Mouse (Mus musculus): ENCODE measurements around the gene Hoxb7. TPM values are rescaled to one million over a fixed set of nuclear protein-coding genes. Genes with fewer than 3 reads are reported as not detected.

Hoxb7 gene
- polyA plus RNA-seq, 1 experiment from 2014 or later: not detected

DNA sequence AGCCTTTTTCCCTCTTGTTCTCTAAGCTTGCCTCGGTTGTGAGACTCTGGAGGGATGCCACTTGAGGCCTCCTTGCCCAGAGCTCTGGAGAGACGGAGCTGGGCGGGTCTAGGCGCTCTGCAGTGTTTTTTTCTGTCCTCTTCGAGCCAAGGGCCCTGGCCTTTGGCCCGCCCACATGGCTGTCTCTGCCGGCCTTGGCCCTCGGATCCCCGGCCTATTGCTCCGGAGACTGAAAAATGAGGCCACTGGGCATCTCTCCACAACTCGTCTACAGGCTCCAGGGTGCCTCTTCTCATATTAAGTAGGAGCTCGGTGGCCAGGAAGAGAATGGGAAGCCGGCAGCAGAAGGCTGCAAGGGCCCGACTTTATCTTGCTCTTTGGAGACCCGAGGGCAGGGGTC, 15.4 kb downstream of the Hoxb7 start:
- H3K27me3 ChIP-seq (ENCODE audit: control insufficient read depth, insufficient read depth, low read length): peaks cover 100% of the 10 kb centered on the region
- H3K4me2 ChIP-seq (ENCODE audit: low read depth, low read length, severe bottlenecking): no peak overlapping the region
- no peak overlapping the region for H3K9ac ChIP-seq (ENCODE audit: low read length)
- no peak overlapping the region for H3K4me3 ChIP-seq (ENCODE audit: low read depth, low read length)
- no peaks in the 10 kb centered on the region for H3K36me3 ChIP-seq (ENCODE audit: control insufficient read depth, insufficient read depth, low read length)
- H3K4me1 ChIP-seq (replicated peaks; ENCODE audit: control insufficient read depth, insufficient read depth, low read length): peaks cover 3% of the 10 kb centered on the region; the same call in 1 of the 2 replicates
- DNase-seq (ENCODE audit: low spot score): no peak
- no peaks in the 10 kb centered on the region for H3K9me3 ChIP-seq (ENCODE audit: control insufficient read depth, low read length)
- H3K27ac ChIP-seq (ENCODE audit: low read depth, low read length): no peak overlapping the region
- WGBS: 2% methylated on average over 15 of the region's 15 CpGs
- ATAC-seq (replicated peaks; ENCODE audit: low FRiP score): no peak

- H3K36me3 ChIP-seq (ENCODE audit: control insufficient read depth, insufficient read depth, low read length): no peaks in the 10 kb centered on the region
- no peak overlapping the region for H3K4me2 ChIP-seq (ENCODE audit: low read depth, low read length, severe bottlenecking)
- peaks cover 100% of the 10 kb centered on the region for H3K27me3 ChIP-seq (ENCODE audit: control insufficient read depth, insufficient read depth, low read length)
- H3K4me3 ChIP-seq (ENCODE audit: low read depth, low read length): no peak overlapping the region
- WGBS: 3% methylated on average over 23 of the region's 23 CpGs
- no peaks in the 10 kb centered on the region for H3K9me3 ChIP-seq (ENCODE audit: control insufficient read depth, low read length)
- H3K4me1 ChIP-seq (replicated peaks; ENCODE audit: control insufficient read depth, insufficient read depth, low read length): peaks cover 3% of the 10 kb centered on the region; the same call in 1 of the 2 replicates
- DNase-seq (ENCODE audit: low spot score) (no peak), ATAC-seq (replicated peaks; ENCODE audit: low FRiP score) (no peak)
- H3K9ac ChIP-seq (ENCODE audit: low read length): no peak overlapping the region
- H3K27ac ChIP-seq (ENCODE audit: low read depth, low read length): no peak overlapping the region
Measured at GRCm38 (mm10) chr11:96302381-96303150, 16.1 kb downstream of the Hoxb7 start.

GRCm38 (mm10) chr11:96303151-96304099, 17.0 kb downstream of the Hoxb7 start, which contains the start of gene Hoxb5:
Gene Hoxb5, plus strand, starts transcription at chr11:96303336.
- Histone ChIP-seq H3K27me3 (ENCODE audit: control insufficient read depth, insufficient read depth, low read length) (peaks cover 100% of the 10 kb centered on the region), H3K4me1 (replicated peaks; ENCODE audit: control insufficient read depth, insufficient read depth, low read length) (peaks cover 3% of the 10 kb centered on the region; the same call in 1 of the 2 replicates), H3K9ac (ENCODE audit: low read length) (no peak within 1 kb of the TSS), H3K4me3 (ENCODE audit: low read depth, low read length) (no peak within 1 kb of the TSS), H3K27ac (ENCODE audit: low read depth, low read length) (no peak within 1 kb of the TSS), H3K4me2 (ENCODE audit: low read depth, low read length, severe bottlenecking) (0 out of 2 replicates have a peak within 1 kb of the TSS, but pooled peaks have one; percentile 8), H3K36me3 (ENCODE audit: control insufficient read depth, insufficient read depth, low read length) (no peaks in the 10 kb centered on the region), H3K9me3 (ENCODE audit: control insufficient read depth, low read length) (no peaks in the 10 kb centered on the region)
- ATAC-seq (replicated peaks; ENCODE audit: low FRiP score) (no peak), DNase-seq (ENCODE audit: low spot score) (peak; percentile 92)
- under 1% methylated on average over 69 of the region's 69 CpGs for WGBS

GRCm38 (mm10) chr11:96304381-96305195, 18.2 kb downstream of the Hoxb7 start:
- no peak overlapping the region for H3K4me2 ChIP-seq (ENCODE audit: low read depth, low read length, severe bottlenecking)
- H3K27me3 ChIP-seq (ENCODE audit: control insufficient read depth, insufficient read depth, low read length): peaks cover 100% of the 10 kb centered on the region
- no peaks in the 10 kb centered on the region for H3K9me3 ChIP-seq (ENCODE audit: control insufficient read depth, low read length)

DNA sequence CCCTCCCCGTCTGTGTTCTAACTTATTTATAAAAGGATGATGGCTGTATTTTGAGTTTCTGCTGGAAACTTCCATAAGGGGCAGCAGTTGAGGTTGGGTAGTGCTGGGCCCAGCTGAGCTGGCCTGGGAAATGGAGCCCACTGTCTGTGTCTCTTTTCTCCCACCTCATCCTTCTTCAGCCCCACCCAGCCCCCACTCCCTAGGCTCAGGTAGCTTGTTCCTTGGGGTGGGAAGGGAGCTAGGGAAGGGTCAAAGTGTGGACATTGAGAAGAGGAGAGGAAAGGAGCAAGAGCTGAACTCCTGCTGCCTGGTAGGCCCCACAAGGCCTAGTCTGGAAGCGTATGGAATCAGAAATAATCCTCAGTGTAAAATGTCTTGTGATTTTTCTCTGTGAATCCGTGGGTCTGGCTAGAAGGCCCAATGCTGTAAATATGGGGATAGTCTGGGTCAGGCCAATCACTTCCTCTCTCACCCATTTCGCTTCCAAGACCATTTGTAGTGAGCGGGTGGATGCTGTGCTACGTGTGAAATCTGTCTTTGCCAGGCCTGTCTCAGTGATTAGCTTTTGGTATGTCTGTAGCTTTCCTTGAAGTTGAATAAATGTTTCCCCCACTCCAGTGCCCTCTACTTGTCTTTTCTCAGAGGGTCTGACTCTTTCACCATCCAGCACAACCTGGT, 19.2 kb downstream of the Hoxb7 start:
- Histone ChIP-seq H3K36me3 (ENCODE audit: control insufficient read depth, insufficient read depth, low read length) (no peaks in the 10 kb centered on the region), H3K4me3 (ENCODE audit: low read depth, low read length) (no peak overlapping the region), H3K4me2 (ENCODE audit: low read depth, low read length, severe bottlenecking) (no peak overlapping the region), H3K4me1 (replicated peaks; ENCODE audit: control insufficient read depth, insufficient read depth, low read length) (peaks cover 3% of the 10 kb centered on the region; the same call in 1 of the 2 replicates), H3K27me3 (ENCODE audit: control insufficient read depth, insufficient read depth, low read length) (peaks cover 100% of the 10 kb centered on the region), H3K27ac (ENCODE audit: low read depth, low read length) (no peak overlapping the region), H3K9me3 (ENCODE audit: control insufficient read depth, low read length) (no peaks in the 10 kb centered on the region), H3K9ac (ENCODE audit: low read length) (no peak overlapping the region)
- DNase-seq (ENCODE audit: low spot score) (no peak), ATAC-seq (replicated peaks; ENCODE audit: low FRiP score) (no peak)
- 10% methylated on average over 6 of the region's 6 CpGs for WGBS

More at GRCm38 (mm10) chr11:96304381-96305195, 18.2 kb downstream of the Hoxb7 start:
- ATAC-seq (replicated peaks; ENCODE audit: low FRiP score): no peak
- Histone ChIP-seq H3K36me3 (ENCODE audit: control insufficient read depth, insufficient read depth, low read length) (no peaks in the 10 kb centered on the region), H3K4me3 (ENCODE audit: low read depth, low read length) (no peak overlapping the region), H3K9ac (ENCODE audit: low read length) (no peak overlapping the region), H3K27ac (ENCODE audit: low read depth, low read length) (no peak overlapping the region), H3K4me1 (replicated peaks; ENCODE audit: control insufficient read depth, insufficient read depth, low read length) (peaks cover 3% of the 10 kb centered on the region; the same call in 1 of the 2 replicates)
- no peak for DNase-seq (ENCODE audit: low spot score)
- whole genome bisulfite sequencing: under 1% methylated on average over 38 of the region's 38 CpGs

GRCm38 (mm10) chr11:96306183-96306907, 19.9 kb downstream of the Hoxb7 start:
- Histone ChIP-seq H3K9ac (ENCODE audit: low read length) (no peak overlapping the region), H3K4me1 (replicated peaks; ENCODE audit: control insufficient read depth, insufficient read depth, low read length) (peaks cover 3% of the 10 kb centered on the region; the same call in 1 of the 2 replicates), H3K4me3 (ENCODE audit: low read depth, low read length) (no peak overlapping the region), H3K27me3 (ENCODE audit: control insufficient read depth, insufficient read depth, low read length) (peaks cover 100% of the 10 kb centered on the region), H3K27ac (ENCODE audit: low read depth, low read length) (no peak overlapping the region), H3K4me2 (ENCODE audit: low read depth, low read length, severe bottlenecking) (no peak overlapping the region), H3K36me3 (ENCODE audit: control insufficient read depth, insufficient read depth, low read length) (no peaks in the 10 kb centered on the region), H3K9me3 (ENCODE audit: control insufficient read depth, low read length) (no peaks in the 10 kb centered on the region)
- WGBS: 2% methylated on average over 7 of the region's 7 CpGs
- ATAC-seq (replicated peaks; ENCODE audit: low FRiP score) (no peak), DNase-seq (ENCODE audit: low spot score) (no peak)

DNA sequence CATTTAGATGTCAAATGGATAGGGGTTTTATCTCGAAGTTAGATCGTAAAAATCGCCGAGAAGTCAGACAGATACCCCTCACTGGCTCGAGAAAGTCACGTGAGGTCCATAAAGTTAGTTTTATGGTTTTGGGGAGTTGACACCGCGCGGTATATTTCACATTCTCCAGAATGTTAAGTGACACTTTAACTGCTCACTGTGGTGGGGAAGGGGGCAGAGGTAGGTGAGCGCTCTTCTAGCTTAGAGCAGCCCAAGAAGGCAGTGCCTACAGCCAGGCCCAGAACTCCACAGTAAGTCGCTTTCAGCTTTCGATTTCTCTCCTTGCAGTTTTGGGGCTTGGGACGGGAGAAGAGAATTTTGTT, 20.5 kb downstream of the Hoxb7 start:
- no peak overlapping the region for H3K27ac ChIP-seq (ENCODE audit: low read depth, low read length)
- no peak overlapping the region for H3K4me3 ChIP-seq (ENCODE audit: low read depth, low read length)
- H3K4me2 ChIP-seq (ENCODE audit: low read depth, low read length, severe bottlenecking): no peak overlapping the region
- H3K4me1 ChIP-seq (replicated peaks; ENCODE audit: control insufficient read depth, insufficient read depth, low read length): peaks cover 6% of the 10 kb centered on the region; the same call in 1 of the 2 replicates
- H3K27me3 ChIP-seq (ENCODE audit: control insufficient read depth, insufficient read depth, low read length): peaks cover 100% of the 10 kb centered on the region
- DNase-seq (ENCODE audit: low spot score) (no peak), ATAC-seq (replicated peaks; ENCODE audit: low FRiP score) (no peak)
- WGBS: 5% methylated on average over 13 of the region's 13 CpGs
- no peaks in the 10 kb centered on the region for H3K36me3 ChIP-seq (ENCODE audit: control insufficient read depth, insufficient read depth, low read length)
- no peak overlapping the region for H3K9ac ChIP-seq (ENCODE audit: low read length)
- H3K9me3 ChIP-seq (ENCODE audit: control insufficient read depth, low read length): no peaks in the 10 kb centered on the region

Measured in forebrain, embryonic 11.5 days (tissue).